Mouse (Mus musculus): ENCODE measurements around the gene Gna11.

Gene Gna11

DNA sequence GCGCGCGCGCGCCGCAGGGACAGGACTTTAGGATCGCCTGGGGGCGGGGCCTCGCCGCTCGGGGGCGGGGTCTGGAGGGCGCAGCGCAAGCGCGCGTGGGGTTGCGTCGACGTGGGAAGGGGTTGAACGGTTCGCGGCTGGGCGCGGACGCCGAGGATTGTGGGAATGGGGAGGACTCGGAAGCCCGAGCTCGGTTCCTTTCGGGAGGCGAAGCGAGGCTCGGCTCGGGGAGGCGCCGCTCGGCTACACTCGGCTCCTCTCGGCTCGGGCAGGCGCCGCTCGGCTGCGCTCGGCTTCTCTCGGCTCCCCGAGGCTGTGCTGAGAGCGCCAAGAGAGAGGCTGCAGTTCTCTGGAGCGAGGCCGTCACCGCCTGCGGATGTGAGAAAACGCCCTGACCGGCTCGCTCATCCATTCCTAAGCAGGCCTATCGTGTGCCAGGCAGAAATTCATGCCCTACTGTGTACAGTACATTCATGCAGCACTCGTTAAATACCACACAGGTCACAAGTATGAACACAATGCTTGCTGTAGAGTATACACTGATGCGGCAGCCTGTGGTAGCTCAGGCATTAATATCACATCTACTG, at the start of gene Gna11:
TSS of gene Gna11 (minus strand) at position 30 of the 587 bp plus-strand sequence.
- peak; percentile 98 for DNase-seq (ENCODE audit: low spot score)

DNA sequence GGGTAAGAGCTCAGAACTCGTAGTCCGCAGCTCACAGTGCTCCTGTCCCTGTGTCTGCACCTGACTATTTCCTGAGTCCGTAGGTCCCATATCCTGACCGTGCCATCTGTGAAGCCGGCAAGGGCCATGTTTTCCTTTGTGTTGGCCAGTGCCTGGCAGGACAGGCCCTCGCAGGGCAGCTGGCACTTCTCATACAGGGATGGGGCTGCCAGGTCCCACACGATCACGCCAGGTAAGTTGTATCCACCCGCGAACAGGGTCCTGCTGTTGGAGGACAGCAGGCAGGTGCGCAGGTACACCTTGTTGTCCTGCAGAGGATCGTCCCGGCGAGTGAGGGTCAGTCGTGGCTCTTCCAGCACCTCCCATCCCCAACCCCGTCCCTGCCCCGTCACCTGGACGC, 48.9 kb upstream of the Gna11 start:
- DNase-seq (ENCODE audit: low spot score): no peak

DNA sequence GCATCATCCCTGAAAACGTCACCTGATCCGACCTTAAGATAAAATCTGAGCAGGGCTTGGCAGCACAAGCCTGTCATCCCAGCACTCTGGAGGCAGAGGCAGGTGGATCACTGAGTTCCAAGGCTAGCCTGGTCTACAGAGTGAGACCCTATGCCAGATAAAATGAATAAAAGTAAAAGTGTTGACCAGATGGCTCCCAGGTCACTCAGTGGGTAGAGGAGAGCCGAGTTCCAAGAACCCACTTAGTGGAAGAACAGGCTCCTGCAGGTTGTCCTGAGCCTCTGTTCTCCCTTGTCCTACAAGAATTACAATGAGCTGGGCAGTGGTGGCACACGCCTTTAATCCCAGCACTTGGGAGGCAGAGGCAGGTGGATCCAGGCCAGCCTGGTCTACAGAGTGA, 48.2 kb upstream of the Gna11 start:
- DNase-seq (ENCODE audit: low spot score): no peak

DNA sequence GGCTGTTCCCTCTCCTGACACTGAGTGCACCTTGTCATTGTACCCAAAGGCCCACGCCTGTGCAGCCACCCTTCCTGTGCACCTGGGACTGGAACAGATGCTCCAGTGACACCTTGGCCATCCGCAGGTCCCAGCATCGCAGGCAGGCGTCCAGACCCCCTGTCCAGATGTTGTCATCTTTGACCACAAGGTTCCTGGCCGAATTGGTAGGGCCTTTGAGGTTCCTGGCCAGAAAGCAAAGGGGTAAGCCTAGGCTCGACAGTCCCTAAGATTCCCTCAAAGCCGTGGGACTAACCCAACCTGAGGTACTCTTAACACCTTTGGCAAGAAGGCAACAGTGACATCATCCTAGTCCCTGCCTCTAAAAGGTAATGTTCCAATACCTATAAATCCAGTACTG, 47.6 kb upstream of the Gna11 start:
- no peak for DNase-seq (ENCODE audit: low spot score)

DNA sequence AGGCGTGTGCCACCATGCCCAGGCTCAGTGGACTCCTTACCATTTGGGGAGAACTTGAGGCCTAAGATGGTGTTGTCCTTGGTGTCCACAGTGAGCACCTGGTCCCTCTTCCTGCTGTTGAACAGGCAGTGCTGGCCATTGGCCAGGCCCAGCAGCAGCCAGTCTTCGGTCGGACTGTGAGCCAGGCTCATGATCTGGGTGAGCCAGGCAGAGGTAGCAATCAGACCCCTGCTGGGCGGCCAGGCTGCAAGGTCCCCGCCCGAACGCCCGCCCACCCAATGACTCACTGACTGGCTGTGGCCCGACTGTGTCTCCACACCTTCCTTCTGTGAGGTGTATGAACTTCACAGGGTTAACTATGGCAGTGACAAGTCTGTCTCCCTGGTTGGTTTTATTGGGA, 46.9 kb upstream of the Gna11 start:
- DNase-seq (ENCODE audit: low spot score): no peak

DNA sequence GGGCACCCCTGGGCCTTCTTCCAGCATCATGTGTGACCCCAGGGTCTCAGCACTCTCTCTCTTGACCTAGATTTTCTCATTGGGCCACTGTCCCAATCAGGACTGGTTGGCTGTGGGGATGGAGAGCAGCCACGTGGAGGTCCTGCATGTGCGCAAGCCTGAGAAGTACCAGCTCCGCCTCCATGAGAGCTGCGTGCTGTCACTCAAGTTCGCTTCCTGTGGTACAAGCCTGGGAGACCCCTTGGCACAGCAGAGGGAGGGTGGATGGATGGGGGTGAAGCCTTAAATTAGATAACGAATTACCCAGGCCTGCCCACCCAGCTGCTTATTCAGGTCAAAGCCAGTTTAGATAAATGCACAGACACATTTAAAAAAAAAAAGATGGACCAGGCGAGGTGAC, 43.7 kb upstream of the Gna11 start:
- no peak for DNase-seq (ENCODE audit: low spot score)

DNA sequence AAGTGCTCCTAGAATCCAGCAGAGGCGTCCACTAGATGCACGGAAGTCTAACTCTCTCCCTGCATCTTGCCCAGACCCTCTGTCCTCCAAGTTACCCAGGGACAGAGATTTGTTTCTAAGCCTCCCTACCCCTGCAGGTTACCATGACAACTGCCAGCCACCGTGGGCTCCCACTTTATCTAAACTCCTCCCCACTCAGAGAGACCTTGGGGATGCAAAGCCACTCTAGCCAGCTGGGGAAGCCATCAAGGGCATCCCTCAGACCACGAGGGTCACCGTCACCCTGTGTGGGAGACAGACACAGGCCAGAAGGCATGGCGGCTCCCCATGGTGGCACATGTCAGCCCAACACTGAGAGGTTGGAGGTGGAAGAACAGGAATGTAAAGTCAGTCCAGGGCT, 38.4 kb upstream of the Gna11 start:
- DNase-seq (ENCODE audit: low spot score): no peak

DNA sequence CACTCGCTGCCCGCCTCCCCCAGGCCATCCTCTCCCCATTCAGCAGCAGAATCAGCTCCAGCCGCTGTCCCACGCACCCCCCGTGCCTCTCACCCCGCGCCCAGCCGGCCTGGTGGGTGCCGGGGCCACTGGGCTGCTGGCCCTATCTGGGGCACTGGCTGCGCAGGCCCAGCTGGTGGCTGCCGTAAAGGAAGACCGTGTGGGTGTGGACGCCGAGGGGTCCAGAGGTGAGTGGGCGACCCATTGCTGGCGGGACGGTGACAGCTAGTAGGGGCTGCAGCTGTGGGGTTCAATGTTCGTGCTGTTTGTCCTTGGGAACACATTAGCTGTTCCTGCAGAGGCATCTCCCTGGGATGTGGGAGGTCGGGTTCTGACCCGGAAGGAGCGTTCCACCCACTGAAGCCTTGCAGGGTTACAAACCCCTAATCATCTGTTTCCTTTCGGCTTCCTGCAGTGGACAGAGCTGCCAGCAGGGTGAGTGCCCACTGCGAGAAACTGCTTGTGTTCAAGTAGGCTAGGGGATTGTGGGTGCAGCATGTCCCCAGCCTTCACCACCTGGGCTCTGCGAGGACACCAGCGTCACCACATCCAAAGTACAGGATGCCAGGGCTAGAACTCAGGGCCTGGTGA, 35.6 kb upstream of the Gna11 start:
- no peak for DNase-seq (ENCODE audit: low spot score)

DNA sequence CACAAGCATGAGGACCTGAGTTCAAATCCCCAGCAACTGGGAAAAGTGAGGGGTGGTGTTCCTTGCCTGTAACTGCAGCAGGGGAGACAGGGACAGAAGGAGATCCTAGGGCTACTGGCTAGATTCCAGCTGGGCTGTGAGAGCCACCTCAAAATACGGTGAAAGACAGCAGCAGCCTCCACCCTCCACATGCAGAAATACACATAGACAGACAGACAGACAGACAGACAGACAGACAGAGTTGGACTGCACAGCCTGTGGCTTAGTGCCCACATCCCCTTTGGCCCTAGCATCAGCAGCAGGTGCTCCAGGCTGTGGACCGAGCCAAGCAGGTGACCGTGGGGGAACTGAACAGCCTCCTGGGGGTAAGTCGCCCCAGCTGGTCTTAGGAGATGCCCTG, 35.0 kb upstream of the Gna11 start:
- no peak for DNase-seq (ENCODE audit: low spot score)

DNA sequence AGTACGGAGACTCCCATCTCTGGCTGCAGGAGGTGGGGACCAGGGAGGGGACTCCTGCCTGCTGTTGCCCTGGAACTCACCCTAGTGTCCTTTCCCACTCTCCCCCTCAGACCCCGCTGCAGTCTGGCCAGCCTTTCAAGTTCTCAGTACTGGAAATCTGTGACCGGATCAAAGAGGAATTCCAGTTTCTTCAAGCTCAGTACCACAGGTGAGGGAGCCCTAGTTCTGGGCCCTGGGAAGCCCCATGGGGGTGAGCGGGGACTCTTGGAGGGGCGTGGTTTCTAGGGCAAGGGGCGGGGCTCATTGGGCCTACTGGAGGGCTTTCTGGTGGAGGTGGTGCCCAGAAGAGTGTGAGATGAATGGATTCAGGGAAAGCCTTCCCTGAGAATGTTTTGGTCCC, 30.7 kb upstream of the Gna11 start:
- no peak for DNase-seq (ENCODE audit: low spot score)

DNA sequence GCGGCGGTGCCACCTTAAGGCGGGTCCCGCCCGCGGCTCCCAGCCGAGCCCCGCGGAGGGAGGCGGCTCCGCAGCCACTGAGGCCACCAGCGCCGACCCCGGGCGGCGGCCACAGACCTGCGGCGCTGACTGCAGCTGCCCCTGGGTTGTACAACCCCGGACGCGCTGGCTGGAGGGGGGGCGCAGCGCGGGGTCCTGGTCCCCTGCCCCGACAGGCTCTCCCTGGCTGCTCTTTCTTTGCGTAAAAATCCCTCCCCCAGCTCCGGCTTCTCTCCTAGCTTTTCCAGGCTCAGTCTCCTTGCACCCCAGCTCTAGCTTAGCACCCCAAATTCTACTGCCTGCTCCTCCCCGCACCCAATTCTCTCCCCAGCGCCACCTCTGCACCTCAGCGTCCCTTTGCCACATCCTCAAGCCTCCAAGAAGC, 30.2 kb upstream of the Gna11 start:
- no peak for DNase-seq (ENCODE audit: low spot score)

DNA sequence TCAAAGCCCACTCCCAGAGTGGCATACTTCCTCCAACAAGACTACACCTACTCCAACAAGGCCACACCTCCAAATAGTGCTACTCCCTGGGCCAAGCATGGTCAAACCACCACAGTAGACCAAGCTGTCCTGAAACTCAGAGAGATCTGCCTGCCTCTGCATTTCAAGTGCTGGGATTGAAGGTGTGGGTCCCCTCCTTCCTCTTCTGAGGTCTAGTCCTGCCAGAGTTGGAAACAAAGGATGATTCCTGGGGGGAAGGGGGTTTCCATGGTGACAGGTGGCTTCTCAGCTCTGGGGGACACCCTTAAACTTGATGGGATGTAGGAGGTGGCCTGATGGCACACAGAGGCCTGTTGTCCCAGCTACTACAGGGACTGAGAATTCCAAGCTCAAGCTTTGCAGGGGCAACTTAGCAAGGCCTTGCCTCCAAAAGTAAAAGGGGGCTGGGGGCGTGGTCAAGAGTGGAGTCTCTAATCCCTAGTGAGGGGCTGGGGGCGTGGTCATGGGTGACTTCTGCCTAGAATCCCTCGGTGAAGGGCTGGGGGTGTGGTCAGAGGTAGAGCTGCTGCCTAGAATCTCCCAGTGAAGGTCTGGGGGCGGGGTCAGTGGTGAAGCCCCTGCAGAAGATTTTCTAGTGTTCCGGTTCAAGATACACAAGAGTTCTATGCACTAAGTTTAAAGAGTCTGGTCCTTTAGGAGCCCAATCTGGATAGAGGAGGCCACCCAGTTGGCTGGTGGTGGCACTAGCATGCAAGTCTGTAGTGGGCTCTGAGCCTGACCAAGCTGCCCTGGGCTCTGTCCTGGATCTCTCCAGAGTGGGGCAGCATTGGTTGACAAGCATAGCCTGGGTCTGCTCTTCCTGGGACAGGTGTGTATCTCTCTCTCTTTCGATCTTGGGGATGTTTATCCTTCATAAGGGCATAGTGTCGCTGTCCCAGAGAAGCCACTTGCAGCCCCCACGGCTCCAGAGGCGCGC, 29.4 kb upstream of the Gna11 start, which contains the start of gene Tle2:
TSS of gene Tle2 (plus strand) at position 481 of the 976 bp plus-strand sequence.
- DNase-seq (ENCODE audit: low spot score): no peak

DNA sequence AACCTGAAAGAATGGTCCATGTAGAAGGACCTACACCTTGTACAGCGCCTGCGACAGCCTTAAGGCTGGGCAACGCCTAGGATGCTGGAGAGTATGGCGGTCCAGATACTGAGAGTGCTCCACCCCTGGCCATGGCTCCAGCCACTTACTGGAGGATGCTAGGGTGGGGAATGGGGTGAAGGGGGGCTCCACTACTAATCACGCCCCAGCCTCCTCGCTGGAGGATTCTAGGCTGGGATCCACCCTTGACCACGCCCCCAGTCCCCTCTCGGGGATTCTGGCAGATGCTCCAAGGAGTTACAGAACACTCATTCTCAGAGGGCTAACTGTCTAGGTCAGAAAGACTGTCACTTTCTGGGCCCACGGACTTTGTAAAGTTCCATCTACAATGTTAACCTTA, 28.0 kb upstream of the Gna11 start:
- DNase-seq (ENCODE audit: low spot score): no peak

DNA sequence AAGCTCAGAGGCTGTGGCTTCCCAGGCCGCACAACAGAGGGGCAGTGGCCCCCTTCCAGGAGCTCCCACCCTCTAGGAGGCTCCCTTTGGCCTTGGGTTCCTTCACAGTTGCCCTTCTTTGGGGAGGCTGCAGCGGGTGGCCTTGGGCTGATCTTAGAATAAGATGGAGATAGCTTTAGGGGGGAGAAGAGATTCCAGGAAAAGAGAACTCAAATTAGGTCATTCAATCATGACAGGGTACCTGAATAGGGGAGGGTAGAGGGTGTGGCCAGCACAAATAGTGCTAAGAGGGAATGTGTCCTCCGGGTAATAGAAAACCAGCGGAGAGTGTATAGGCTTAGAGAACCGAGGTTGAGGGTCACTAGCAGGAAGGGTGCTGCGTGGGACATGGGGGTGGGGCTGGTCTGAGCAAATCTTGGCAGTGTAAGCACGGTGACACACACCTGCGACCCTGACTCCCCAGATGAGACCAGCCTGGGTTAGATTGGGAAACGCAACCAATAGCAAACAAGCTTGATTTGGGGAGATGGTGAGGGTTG, 27.2 kb upstream of the Gna11 start:
- no peak for DNase-seq (ENCODE audit: low spot score)

DNA sequence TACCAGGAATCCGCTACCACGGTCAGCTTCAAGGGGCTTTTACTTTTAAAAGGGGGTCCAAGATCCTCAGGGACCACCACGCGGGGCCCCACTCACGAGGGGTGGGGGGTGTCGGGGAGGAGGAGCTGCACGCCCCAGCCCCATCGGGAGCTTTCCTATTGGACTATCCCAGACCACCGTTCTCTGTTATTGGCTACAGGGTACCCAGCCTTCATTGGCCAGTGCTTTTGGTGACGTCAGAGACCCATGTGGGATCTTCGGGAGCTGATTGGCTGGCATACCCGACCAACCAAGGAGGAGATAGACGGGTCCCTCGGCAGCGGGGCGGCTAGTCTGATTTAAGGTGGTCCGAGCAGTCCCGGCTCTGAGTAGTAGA, 26.5 kb upstream of the Gna11 start:
- DNase-seq (ENCODE audit: low spot score): peak; percentile 99

DNA sequence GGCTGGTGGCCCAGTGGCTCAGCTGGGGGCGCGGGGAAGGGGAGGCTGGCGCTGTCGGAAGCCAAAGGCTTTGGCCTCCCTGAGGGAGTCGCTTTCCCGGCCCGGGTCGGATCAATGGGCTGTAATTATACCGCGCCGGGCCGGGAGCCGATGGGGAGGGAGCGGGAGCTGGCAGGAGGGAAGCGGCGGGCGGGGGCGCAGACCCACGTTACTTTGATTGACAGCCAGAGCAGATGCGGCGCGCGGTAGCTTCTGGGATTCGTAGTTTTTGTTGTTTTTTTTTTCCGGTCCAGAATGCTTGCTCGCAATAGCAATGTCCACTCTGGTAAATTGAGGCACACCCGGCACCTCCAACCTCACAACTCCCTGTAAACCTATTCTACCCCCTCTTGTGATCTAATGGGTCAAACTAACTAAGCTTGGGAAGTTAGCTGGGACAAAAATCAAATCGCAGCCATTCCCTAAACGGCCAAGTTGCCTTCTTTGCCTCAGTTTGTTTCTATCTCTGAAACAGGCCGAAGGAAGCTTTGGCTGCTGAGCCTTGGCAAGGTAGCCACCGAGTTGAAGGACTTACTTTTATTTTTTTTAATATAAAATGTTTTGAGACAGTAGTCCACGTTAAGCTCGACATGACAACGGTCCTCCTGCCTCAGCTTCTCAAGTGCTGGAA, 26.0 kb upstream of the Gna11 start:
- DNase-seq (ENCODE audit: low spot score): peak; percentile 78

DNA sequence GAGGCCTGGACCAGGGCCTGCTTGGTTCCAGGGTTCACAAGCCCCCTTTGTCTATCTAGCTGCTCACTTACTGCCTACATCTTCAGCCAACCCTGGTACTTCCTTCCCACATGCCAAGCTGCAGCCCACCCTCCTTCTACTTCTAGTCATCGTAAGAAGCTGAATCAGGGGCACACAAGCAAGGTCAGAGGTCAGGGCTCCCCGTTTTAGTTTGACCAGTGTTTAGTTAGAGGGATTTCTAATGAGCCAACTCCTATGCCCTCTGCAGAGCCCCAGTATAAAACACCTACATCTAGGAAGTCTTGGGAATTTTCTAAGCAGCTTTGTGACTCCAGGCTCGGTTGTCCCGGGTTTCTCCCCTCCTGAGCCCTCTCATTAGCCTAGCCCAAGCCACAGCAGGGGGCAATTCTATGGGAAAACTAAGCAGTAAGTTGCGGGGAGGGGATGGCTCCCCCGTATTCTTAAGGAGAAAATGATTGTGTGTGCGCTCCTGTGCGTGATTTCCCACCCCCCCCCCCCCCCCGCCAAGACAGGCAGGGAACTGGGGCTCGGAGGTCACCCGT, 25.3 kb upstream of the Gna11 start:
- DNase-seq (ENCODE audit: low spot score): no peak

DNA sequence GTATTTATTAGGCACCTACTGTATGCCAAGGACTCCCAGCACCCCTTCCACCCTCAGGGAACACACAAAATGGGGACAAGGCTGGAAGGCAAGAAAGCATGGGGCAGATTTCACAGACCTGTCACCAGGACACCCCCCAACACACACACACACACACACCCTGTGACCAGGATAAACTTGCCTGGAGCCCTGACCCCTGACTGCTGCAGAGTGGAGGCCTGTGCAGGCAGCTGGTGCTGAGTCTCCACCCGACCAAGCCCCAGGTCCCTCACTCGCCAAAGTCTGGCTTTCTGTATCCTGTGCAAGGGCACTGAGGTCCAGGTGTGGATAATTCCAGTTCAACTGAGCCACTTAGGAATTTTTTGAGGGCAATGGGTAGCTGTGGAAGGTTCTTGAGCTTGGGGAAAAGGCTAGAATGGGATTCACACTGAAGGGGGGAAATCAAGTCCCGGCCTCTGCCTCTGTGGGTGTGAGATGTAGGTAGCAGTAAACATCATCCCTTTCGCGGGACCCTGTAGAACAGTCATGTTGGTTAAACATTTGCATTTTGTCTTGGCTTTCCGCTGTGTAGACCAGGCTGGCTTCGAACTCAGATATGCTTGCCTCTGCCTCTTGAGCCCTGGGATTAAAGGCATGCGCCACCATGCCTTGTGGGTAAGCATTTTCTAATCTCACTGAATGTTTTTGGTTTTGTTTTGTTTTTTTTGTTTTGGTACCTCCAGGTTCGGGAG, 24.7 kb upstream of the Gna11 start:
- DNase-seq (ENCODE audit: low spot score): no peak

DNA sequence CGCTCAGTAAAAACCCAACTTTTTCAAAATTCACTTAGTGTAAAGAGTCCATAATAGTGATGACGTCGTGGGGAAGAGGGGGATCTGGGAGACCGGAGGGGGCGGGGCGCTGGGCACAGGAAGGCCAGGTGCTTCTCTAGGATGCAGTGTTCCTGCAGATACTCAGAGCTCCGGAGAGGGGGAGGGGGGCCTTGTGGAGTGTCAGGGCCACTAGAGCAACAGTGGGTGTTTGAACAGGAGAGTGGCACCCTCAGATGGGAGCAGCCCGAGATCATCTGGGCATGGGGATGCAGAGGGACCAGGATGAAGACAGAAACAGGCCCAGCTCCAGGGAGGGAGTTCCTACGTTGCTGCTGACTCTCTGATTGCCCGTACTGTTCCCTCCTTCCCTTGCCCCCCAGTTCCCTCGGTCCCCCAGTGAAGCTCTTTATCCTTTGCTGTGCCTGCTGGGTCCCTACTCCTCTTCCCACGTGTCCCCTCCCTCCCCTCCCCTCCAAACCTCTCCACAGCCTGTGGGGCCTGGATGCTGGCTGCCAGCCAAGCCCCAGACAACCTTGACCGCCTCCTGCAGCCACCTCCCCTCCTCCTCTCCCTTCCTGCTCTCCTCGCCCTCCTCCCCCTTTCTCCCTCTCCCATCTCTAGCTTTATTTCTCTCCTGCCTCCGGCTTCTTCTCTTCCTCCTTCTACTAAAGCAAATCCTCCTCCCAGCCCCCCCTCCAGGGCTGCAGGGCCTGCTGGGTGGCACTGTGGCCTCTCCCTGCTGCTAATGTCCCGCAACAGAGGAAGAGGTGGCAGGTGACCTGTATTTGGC, 23.6 kb upstream of the Gna11 start:
- no peak for DNase-seq (ENCODE audit: low spot score)
